Mouse (Mus musculus) CH12.LX (cell line): Measurements from ENCODE around the gene Reln. TPM values are rescaled to one million over a fixed set of nuclear protein-coding genes. Genes with fewer than 3 reads are reported as not detected.

Experiments used
- DNase-seq: peaks from one replicate; pipeline ENCODE4 v3.0.0-alpha.2; 2013; ENCODE audit errors: extremely low read depth
- H3K27ac ChIP-seq: 2 replicates; pipeline ENCODE4 v1.5.1; 2012; ENCODE audit warnings: low read depth, mild to moderate bottlenecking, control low read depth, moderate library complexity; ENCODE audit not compliant: insufficient read depth
- H3K27me3 ChIP-seq: replicated peaks from 2 replicates; pipeline ENCODE3; 2012; ENCODE audit warnings: inconsistent platforms
- H3K36me3 ChIP-seq, 2 experiments: replicated peaks in 1 of 2; 2 replicates each; pipeline versions ENCODE3 to v1.6.1; 2012; ENCODE audit warnings: inconsistent platforms in 1 of 2, low read length in 1 of 2, mild to moderate bottlenecking in 1 of 2, mixed read lengths in 1 of 2, moderate library complexity in 1 of 2; ENCODE audit not compliant: control insufficient read depth in 1 of 2, insufficient read depth in 1 of 2
- H3K4me1 ChIP-seq, 2 experiments: 2 replicates each; pipeline ENCODE4 v1.6.1; 2012; ENCODE audit warnings: inconsistent platforms in 1 of 2, moderate library complexity in 1 of 2; ENCODE audit not compliant: insufficient read depth in 2 of 2, control insufficient read depth in 1 of 2
- H3K4me2 ChIP-seq: 2 replicates; pipeline ENCODE4 v1.6.1; 2012; ENCODE audit warnings: low read depth, mild to moderate bottlenecking, control low read depth; ENCODE audit not compliant: poor library complexity, insufficient read depth, severe bottlenecking
- H3K4me3 ChIP-seq, 3 experiments: fragments of 150-350 bp in 1 of 3; sonication (generic) in 1 of 3; replicated peaks in 1 of 3; 2 replicates each; pipeline versions ENCODE3 to v1.5.1; 2011 to 2012; ENCODE audit warnings: low read depth in 2 of 3, low read length in 2 of 3, mild to moderate bottlenecking in 2 of 3, moderate library complexity in 2 of 3, control low read depth in 1 of 3, improper control_type of control experiment in 1 of 3, inconsistent platforms in 1 of 3, mixed read lengths in 1 of 3; ENCODE audit not compliant: poor library complexity in 1 of 3
- H3K79me2 ChIP-seq: replicated peaks from 2 replicates; pipeline ENCODE4 v1.6.1; 2012; ENCODE audit warnings: mild to moderate bottlenecking, moderate library complexity; ENCODE audit not compliant: control insufficient read depth, poor library complexity, insufficient read depth, severe bottlenecking; ENCODE audit errors: extremely low read depth
- H3K9ac ChIP-seq: 2 replicates; pipeline ENCODE4 v1.6.1; 2012; ENCODE audit warnings: low read depth, mild to moderate bottlenecking, control low read depth, moderate library complexity; ENCODE audit not compliant: insufficient read depth
- H3K9me3 ChIP-seq: replicated peaks from 2 replicates; pipeline ENCODE3; 2012; ENCODE audit warnings: low read length, inconsistent platforms, mixed read lengths
- CHD2 ChIP-seq: IDR thresholded peaks from 2 replicates; pipeline ENCODE4 v1.6.1; 2011; ENCODE audit warnings: low read length, improper control_type of control experiment
- CTCF ChIP-seq, 2 experiments: IDR thresholded peaks in 1 of 2; conservative IDR thresholded peaks in 1 of 2; 2 replicates each; pipeline ENCODE4 v1.5.1; 2011 to 2012; ENCODE audit warnings: low read depth in 2 of 2, low read length in 2 of 2, improper control_type of control experiment in 1 of 2, inconsistent platforms in 1 of 2, mild to moderate bottlenecking in 1 of 2, moderate library complexity in 1 of 2
- ELF1 ChIP-seq: IDR thresholded peaks from 2 replicates; pipeline ENCODE4 v1.6.1; 2014; ENCODE audit warnings: low read depth, mild to moderate bottlenecking, inconsistent platforms, low read length, improper control_type of control experiment
- EP300 ChIP-seq: IDR thresholded peaks from 2 replicates; pipeline ENCODE4 v1.6.1; 2011; ENCODE audit warnings: low read length, improper control_type of control experiment
- GABPA ChIP-seq: IDR thresholded peaks from 2 replicates; pipeline ENCODE4 v1.6.1; 2012; ENCODE audit warnings: low read depth, low read length, improper control_type of control experiment, inconsistent platforms; ENCODE audit not compliant: insufficient replicate concordance
- HCFC1 ChIP-seq: IDR thresholded peaks from 2 replicates; pipeline ENCODE4 v1.6.1; 2012; ENCODE audit warnings: low read depth, mild to moderate bottlenecking, inconsistent platforms, low read length, improper control_type of control experiment
- IRF4 ChIP-seq: IDR thresholded peaks from 2 replicates; pipeline ENCODE4 v1.6.1; 2014; ENCODE audit warnings: low read depth, mild to moderate bottlenecking, inconsistent platforms, low read length, improper control_type of control experiment
- JUN ChIP-seq: IDR thresholded peaks from 2 replicates; pipeline ENCODE4 v1.6.1; 2011; ENCODE audit warnings: low read depth, mild to moderate bottlenecking, low read length, improper control_type of control experiment, moderate library complexity; ENCODE audit not compliant: insufficient read depth
- JUND ChIP-seq: conservative IDR thresholded peaks from 2 replicates; pipeline ENCODE4 v1.6.1; 2011; ENCODE audit warnings: low read depth, low read length, improper control_type of control experiment
- KAT2A ChIP-seq: IDR thresholded peaks from 2 replicates; pipeline ENCODE4 v1.6.1; 2012; ENCODE audit warnings: low read length, improper control_type of control experiment, inconsistent platforms; ENCODE audit not compliant: insufficient replicate concordance
- MAFK ChIP-seq: IDR thresholded peaks from 2 replicates; pipeline ENCODE4 v1.6.1; 2011; ENCODE audit warnings: low read length, improper control_type of control experiment; ENCODE audit not compliant: insufficient replicate concordance
- MAX ChIP-seq: IDR thresholded peaks from 2 replicates; pipeline ENCODE4 v1.6.1; 2011; ENCODE audit warnings: low read length, improper control_type of control experiment
- MXI1 ChIP-seq: IDR thresholded peaks from 2 replicates; pipeline ENCODE4 v1.6.1; 2011; ENCODE audit warnings: mild to moderate bottlenecking, low read depth, low read length, improper control_type of control experiment
- MYC ChIP-seq: IDR thresholded peaks from 2 replicates; pipeline ENCODE4 v1.6.1; 2011; ENCODE audit warnings: low read depth, mild to moderate bottlenecking, improper control_type of control experiment, low read length
- NRF1 ChIP-seq: IDR thresholded peaks from 2 replicates; pipeline ENCODE4 v1.6.1; 2014; ENCODE audit warnings: low read depth, mild to moderate bottlenecking, inconsistent platforms, low read length, improper control_type of control experiment, moderate library complexity
- PAX5 ChIP-seq: IDR thresholded peaks from 2 replicates; pipeline ENCODE4 v1.6.1; 2012; ENCODE audit warnings: low read length, inconsistent platforms, mixed read lengths
- POLR2A ChIP-seq: IDR thresholded peaks from 2 replicates; pipeline ENCODE4 v1.6.1; 2011; ENCODE audit warnings: low read depth, mild to moderate bottlenecking, improper control_type of control experiment, low read length
- POLR2AphosphoS2 ChIP-seq: IDR thresholded peaks from 2 replicates; pipeline ENCODE4 v1.6.1; 2011; ENCODE audit warnings: low read depth, low read length, improper control_type of control experiment
- RAD21 ChIP-seq: IDR thresholded peaks from 2 replicates; pipeline ENCODE4 v1.6.1; 2011; ENCODE audit warnings: low read depth, mild to moderate bottlenecking, low read length, improper control_type of control experiment, moderate library complexity
- RCOR1 ChIP-seq: conservative IDR thresholded peaks from 2 replicates; pipeline ENCODE4 v1.6.1; 2012; ENCODE audit warnings: low read depth, mild to moderate bottlenecking, inconsistent platforms, low read length, improper control_type of control experiment
- SIN3A ChIP-seq: IDR thresholded peaks from 2 replicates; pipeline ENCODE4 v1.6.1; 2012; ENCODE audit warnings: low read length, improper control_type of control experiment, inconsistent platforms
- SMC3 ChIP-seq: IDR thresholded peaks from 2 replicates; pipeline ENCODE4 v1.6.1; 2011; ENCODE audit warnings: low read depth, low read length, improper control_type of control experiment
- TBP ChIP-seq: conservative IDR thresholded peaks from 2 replicates; pipeline ENCODE4 v1.6.1; 2011; ENCODE audit warnings: low read depth, low read length, improper control_type of control experiment
- USF1 ChIP-seq: IDR thresholded peaks from 2 replicates; pipeline ENCODE4 v1.6.1; 2014; ENCODE audit warnings: low read depth, mild to moderate bottlenecking, inconsistent platforms, low read length, improper control_type of control experiment
- USF2 ChIP-seq: conservative IDR thresholded peaks from 2 replicates; pipeline ENCODE4 v1.6.1; 2011; ENCODE audit warnings: low read depth, low read length, improper control_type of control experiment
- ZC3H11A ChIP-seq: IDR thresholded peaks from 2 replicates; pipeline ENCODE4 v1.6.1; 2012; ENCODE audit warnings: low read depth, mild to moderate bottlenecking, inconsistent platforms, low read length, improper control_type of control experiment
- ZKSCAN1 ChIP-seq: IDR thresholded peaks from 2 replicates; pipeline ENCODE4 v1.6.1; 2012; ENCODE audit warnings: low read depth, inconsistent platforms, low read length, improper control_type of control experiment, borderline replicate concordance
- ZMIZ1 ChIP-seq: IDR thresholded peaks from 2 replicates; pipeline ENCODE4 v1.6.1; 2012; ENCODE audit warnings: low read depth, mild to moderate bottlenecking, inconsistent platforms, low read length, improper control_type of control experiment
- ZNF384 ChIP-seq: IDR thresholded peaks from 2 replicates; pipeline ENCODE4 v1.6.1; 2012; ENCODE audit warnings: low read depth, low read length, improper control_type of control experiment, inconsistent platforms
- dilution Hi-C: fragments of 300-500 bp; cut with MboI; formaldehyde crosslinking; loops from 2 replicates; pipeline ENCODE4 v1.14.3; 2020; ENCODE audit warnings: low sequenced_read_pairs; ENCODE audit not compliant: extremely low pct_unique_long_range_greater_than_20kb, extremely low pct_ligation_motif_present
- in situ Hi-C: fragments of 300-500 bp; cut with MboI; formaldehyde crosslinking; loops from 3 replicates; pipeline ENCODE4 v1.14.3; 2019; ENCODE audit warnings: low sequenced_read_pairs, low pct_ligation_motif_present, low pct_unique_long_range_greater_than_20kb, mixed read lengths
- polyA plus RNA-seq: library from polyadenylated mRNA; unstranded; fragments of >175 nt; gene quantifications from 2 replicates; pipeline ENCODE4 v1.2.1, GENCODE M21; 2012; ENCODE audit warnings: low read depth; ENCODE audit not compliant: insufficient read length
- total RNA-seq, 2 experiments: library from RNA; depleted of rRNA; stranded (reverse); fragments of 300-350 nt in 1 of 2; fragments of >200 nt in 1 of 2; gene quantifications; 2 replicates each; pipeline ENCODE4 v1.2.3; 2012 to 2014

The Reln gene
- total and polyA plus RNA-seq, 3 experiments, result 0.03 to 0.04 TPM; not detected in 1

- H3K9me3 ChIP-seq, result no peaks in the 10 kb centered on the region
- no peaks in the 10 kb centered on the region for H3K27me3 ChIP-seq
- in situ Hi-C loops (no loop called here), dilution Hi-C loops (no loop called here)
- no peak for TF ChIP-seq MAFK
- TF ChIP-seq ZKSCAN1, result no peak
- no peak for TF ChIP-seq POLR2A
- no peak for TF ChIP-seq TBP
- no peak for TF ChIP-seq POLR2AphosphoS2
- TF ChIP-seq PAX5, result no peak
- TF ChIP-seq MXI1, result no peak
- TF ChIP-seq ZC3H11A, result no peak
- no peak for TF ChIP-seq SIN3A
- no peak for TF ChIP-seq CTCF (conservative IDR thresholded peaks at IDR 0.05 in 1 of 2, IDR thresholded peaks at IDR 0.05 in 1 of 2; ENCODE audit: low read depth in 2 of 2, low read length in 2 of 2)
- no peak for TF ChIP-seq SMC3
- TF ChIP-seq USF1, result no peak
- no peak for TF ChIP-seq MAX
- no peak overlapping the region for H3K9ac ChIP-seq
- no peak overlapping the region for H3K27ac ChIP-seq
- H3K4me1 ChIP-seq, result no peaks in the 10 kb centered on the region
- no peaks in the 10 kb centered on the region for H3K79me2 ChIP-seq
- DNase-seq, result no peak
- H3K4me2 ChIP-seq, result no peak overlapping the region
- no peak overlapping the region for H3K4me3 ChIP-seq
- no peaks in the 10 kb centered on the region for H3K36me3 ChIP-seq
Measured at GRCm38 (mm10) chr5:22196891-22197290, 147.6 kb downstream of the Reln start.

- no peak for DNase-seq
- Histone ChIP-seq H3K27ac (no peak overlapping the region), H3K27me3 (no peaks in the 10 kb centered on the region), H3K79me2 (no peaks in the 10 kb centered on the region), H3K4me3 (no peak overlapping the region), H3K9ac (no peak overlapping the region), H3K4me1 (no peaks in the 10 kb centered on the region), H3K36me3 (no peaks in the 10 kb centered on the region), H3K4me2 (no peak overlapping the region), H3K9me3 (no peaks in the 10 kb centered on the region)
- no peak for TF ChIP-seq KAT2A
- no peak for TF ChIP-seq ELF1
- TF ChIP-seq RAD21, result no peak
- no peak for TF ChIP-seq RCOR1
- TF ChIP-seq JUN, result no peak
- no peak for TF ChIP-seq EP300
- no peak for TF ChIP-seq ZC3H11A
- no peak for TF ChIP-seq MYC
- TF ChIP-seq CHD2, result no peak
- no peak for TF ChIP-seq JUND
- no peak for TF ChIP-seq ZMIZ1
- no peak for TF ChIP-seq HCFC1
- TF ChIP-seq NRF1, result no peak
- TF ChIP-seq GABPA, result no peak
- TF ChIP-seq IRF4, result no peak
- no peak for TF ChIP-seq ZNF384
- TF ChIP-seq PAX5, result no peak
- no peak for TF ChIP-seq USF2
- in situ Hi-C loops (no loop called here), dilution Hi-C loops (no loop called here)
Measured at GRCm38 (mm10) chr5:22196476-22196875, 148.0 kb downstream of the Reln start.
